Mouse (Mus musculus) CH12.LX (cell line): Measurements from ENCODE around the gene Ankrd10. TPM values are rescaled to one million over a fixed set of nuclear protein-coding genes. Genes with fewer than 3 reads are reported as not detected.

Source experiments
- DNase-seq: peaks from one replicate; pipeline ENCODE4 v3.0.0-alpha.2; 2013; ENCODE audit errors: extremely low read depth
- H3K27ac ChIP-seq: 2 replicates; pipeline ENCODE4 v1.5.1; 2012; ENCODE audit warnings: low read depth, mild to moderate bottlenecking, control low read depth, moderate library complexity; ENCODE audit not compliant: insufficient read depth
- H3K27me3 ChIP-seq: replicated peaks from 2 replicates; pipeline ENCODE3; 2012; ENCODE audit warnings: inconsistent platforms
- H3K36me3 ChIP-seq, 2 experiments: replicated peaks in 1 of 2; 2 replicates each; pipeline versions ENCODE3 to v1.6.1; 2012; ENCODE audit warnings: inconsistent platforms in 1 of 2, low read length in 1 of 2, mild to moderate bottlenecking in 1 of 2, mixed read lengths in 1 of 2, moderate library complexity in 1 of 2; ENCODE audit not compliant: control insufficient read depth in 1 of 2, insufficient read depth in 1 of 2
- H3K4me1 ChIP-seq, 2 experiments: 2 replicates each; pipeline ENCODE4 v1.6.1; 2012; ENCODE audit warnings: inconsistent platforms in 1 of 2, moderate library complexity in 1 of 2; ENCODE audit not compliant: insufficient read depth in 2 of 2, control insufficient read depth in 1 of 2
- H3K4me2 ChIP-seq: 2 replicates; pipeline ENCODE4 v1.6.1; 2012; ENCODE audit warnings: low read depth, mild to moderate bottlenecking, control low read depth; ENCODE audit not compliant: poor library complexity, insufficient read depth, severe bottlenecking
- H3K4me3 ChIP-seq, 3 experiments: fragments of 150-350 bp in 1 of 3; sonication (generic) in 1 of 3; replicated peaks in 1 of 3; 2 replicates each; pipeline versions ENCODE3 to v1.5.1; 2011 to 2012; ENCODE audit warnings: low read depth in 2 of 3, low read length in 2 of 3, mild to moderate bottlenecking in 2 of 3, moderate library complexity in 2 of 3, control low read depth in 1 of 3, improper control_type of control experiment in 1 of 3, inconsistent platforms in 1 of 3, mixed read lengths in 1 of 3; ENCODE audit not compliant: poor library complexity in 1 of 3
- H3K79me2 ChIP-seq: replicated peaks from 2 replicates; pipeline ENCODE4 v1.6.1; 2012; ENCODE audit warnings: mild to moderate bottlenecking, moderate library complexity; ENCODE audit not compliant: control insufficient read depth, poor library complexity, insufficient read depth, severe bottlenecking; ENCODE audit errors: extremely low read depth
- H3K9ac ChIP-seq: 2 replicates; pipeline ENCODE4 v1.6.1; 2012; ENCODE audit warnings: low read depth, mild to moderate bottlenecking, control low read depth, moderate library complexity; ENCODE audit not compliant: insufficient read depth
- H3K9me3 ChIP-seq: replicated peaks from 2 replicates; pipeline ENCODE3; 2012; ENCODE audit warnings: low read length, inconsistent platforms, mixed read lengths
- BHLHE40 ChIP-seq: IDR thresholded peaks from 2 replicates; pipeline ENCODE4 v1.6.1; 2011; ENCODE audit warnings: mild to moderate bottlenecking, low read depth, low read length, improper control_type of control experiment
- CHD1 ChIP-seq: IDR thresholded peaks from 2 replicates; pipeline ENCODE4 v1.6.1; 2012; ENCODE audit warnings: low read depth, low read length, improper control_type of control experiment, inconsistent platforms
- CHD2 ChIP-seq: IDR thresholded peaks from 2 replicates; pipeline ENCODE4 v1.6.1; 2011; ENCODE audit warnings: low read length, improper control_type of control experiment
- E2F4 ChIP-seq: IDR thresholded peaks from 2 replicates; pipeline ENCODE4 v1.6.1; 2011; ENCODE audit warnings: low read depth, low read length, improper control_type of control experiment; ENCODE audit not compliant: insufficient replicate concordance
- ELF1 ChIP-seq: IDR thresholded peaks from 2 replicates; pipeline ENCODE4 v1.6.1; 2014; ENCODE audit warnings: low read depth, mild to moderate bottlenecking, inconsistent platforms, low read length, improper control_type of control experiment
- EP300 ChIP-seq: IDR thresholded peaks from 2 replicates; pipeline ENCODE4 v1.6.1; 2011; ENCODE audit warnings: low read length, improper control_type of control experiment
- ETS1 ChIP-seq: conservative IDR thresholded peaks from 2 replicates; pipeline ENCODE4 v1.6.1; 2012; ENCODE audit warnings: low read depth, mild to moderate bottlenecking, inconsistent platforms, low read length, improper control_type of control experiment, moderate library complexity
- GABPA ChIP-seq: IDR thresholded peaks from 2 replicates; pipeline ENCODE4 v1.6.1; 2012; ENCODE audit warnings: low read depth, low read length, improper control_type of control experiment, inconsistent platforms; ENCODE audit not compliant: insufficient replicate concordance
- HCFC1 ChIP-seq: IDR thresholded peaks from 2 replicates; pipeline ENCODE4 v1.6.1; 2012; ENCODE audit warnings: low read depth, mild to moderate bottlenecking, inconsistent platforms, low read length, improper control_type of control experiment
- IRF4 ChIP-seq: IDR thresholded peaks from 2 replicates; pipeline ENCODE4 v1.6.1; 2014; ENCODE audit warnings: low read depth, mild to moderate bottlenecking, inconsistent platforms, low read length, improper control_type of control experiment
- JUN ChIP-seq: IDR thresholded peaks from 2 replicates; pipeline ENCODE4 v1.6.1; 2011; ENCODE audit warnings: low read depth, mild to moderate bottlenecking, low read length, improper control_type of control experiment, moderate library complexity; ENCODE audit not compliant: insufficient read depth
- JUND ChIP-seq: conservative IDR thresholded peaks from 2 replicates; pipeline ENCODE4 v1.6.1; 2011; ENCODE audit warnings: low read depth, low read length, improper control_type of control experiment
- KAT2A ChIP-seq: IDR thresholded peaks from 2 replicates; pipeline ENCODE4 v1.6.1; 2012; ENCODE audit warnings: low read length, improper control_type of control experiment, inconsistent platforms; ENCODE audit not compliant: insufficient replicate concordance
- MAX ChIP-seq: IDR thresholded peaks from 2 replicates; pipeline ENCODE4 v1.6.1; 2011; ENCODE audit warnings: low read length, improper control_type of control experiment
- MAZ ChIP-seq: IDR thresholded peaks from 2 replicates; pipeline ENCODE4 v1.6.1; 2012; ENCODE audit warnings: low read depth, mild to moderate bottlenecking, inconsistent platforms, low read length, improper control_type of control experiment, moderate library complexity
- MEF2A ChIP-seq: IDR thresholded peaks from 2 replicates; pipeline ENCODE4 v1.6.1; 2014; ENCODE audit warnings: low read depth, mild to moderate bottlenecking, inconsistent platforms, low read length, improper control_type of control experiment, borderline replicate concordance
- NELFE ChIP-seq: IDR thresholded peaks from 2 replicates; pipeline ENCODE4 v1.6.1; 2011; ENCODE audit warnings: low read depth, low read length, improper control_type of control experiment
- POLR2A ChIP-seq: IDR thresholded peaks from 2 replicates; pipeline ENCODE4 v1.6.1; 2011; ENCODE audit warnings: low read depth, mild to moderate bottlenecking, improper control_type of control experiment, low read length
- POLR2AphosphoS2 ChIP-seq: IDR thresholded peaks from 2 replicates; pipeline ENCODE4 v1.6.1; 2011; ENCODE audit warnings: low read depth, low read length, improper control_type of control experiment
- RAD21 ChIP-seq: IDR thresholded peaks from 2 replicates; pipeline ENCODE4 v1.6.1; 2011; ENCODE audit warnings: low read depth, mild to moderate bottlenecking, low read length, improper control_type of control experiment, moderate library complexity
- SMC3 ChIP-seq: IDR thresholded peaks from 2 replicates; pipeline ENCODE4 v1.6.1; 2011; ENCODE audit warnings: low read depth, low read length, improper control_type of control experiment
- TBP ChIP-seq: conservative IDR thresholded peaks from 2 replicates; pipeline ENCODE4 v1.6.1; 2011; ENCODE audit warnings: low read depth, low read length, improper control_type of control experiment
- TCF12 ChIP-seq: IDR thresholded peaks from 2 replicates; pipeline ENCODE4 v1.6.1; 2014; ENCODE audit warnings: low read depth, mild to moderate bottlenecking, inconsistent platforms, low read length, improper control_type of control experiment
- UBTF ChIP-seq: IDR thresholded peaks from 2 replicates; pipeline ENCODE4 v1.6.1; 2012; ENCODE audit warnings: low read depth, mild to moderate bottlenecking, inconsistent platforms, low read length, improper control_type of control experiment, moderate library complexity
- USF1 ChIP-seq: IDR thresholded peaks from 2 replicates; pipeline ENCODE4 v1.6.1; 2014; ENCODE audit warnings: low read depth, mild to moderate bottlenecking, inconsistent platforms, low read length, improper control_type of control experiment
- USF2 ChIP-seq: conservative IDR thresholded peaks from 2 replicates; pipeline ENCODE4 v1.6.1; 2011; ENCODE audit warnings: low read depth, low read length, improper control_type of control experiment
- ZC3H11A ChIP-seq: IDR thresholded peaks from 2 replicates; pipeline ENCODE4 v1.6.1; 2012; ENCODE audit warnings: low read depth, mild to moderate bottlenecking, inconsistent platforms, low read length, improper control_type of control experiment
- ZMIZ1 ChIP-seq: IDR thresholded peaks from 2 replicates; pipeline ENCODE4 v1.6.1; 2012; ENCODE audit warnings: low read depth, mild to moderate bottlenecking, inconsistent platforms, low read length, improper control_type of control experiment
- ZNF384 ChIP-seq: IDR thresholded peaks from 2 replicates; pipeline ENCODE4 v1.6.1; 2012; ENCODE audit warnings: low read depth, low read length, improper control_type of control experiment, inconsistent platforms
- dilution Hi-C: fragments of 300-500 bp; cut with MboI; formaldehyde crosslinking; loops from 2 replicates; pipeline ENCODE4 v1.14.3; 2020; ENCODE audit warnings: low sequenced_read_pairs; ENCODE audit not compliant: extremely low pct_unique_long_range_greater_than_20kb, extremely low pct_ligation_motif_present
- in situ Hi-C: fragments of 300-500 bp; cut with MboI; formaldehyde crosslinking; loops from 3 replicates; pipeline ENCODE4 v1.14.3; 2019; ENCODE audit warnings: low sequenced_read_pairs, low pct_ligation_motif_present, low pct_unique_long_range_greater_than_20kb, mixed read lengths
- polyA plus RNA-seq: library from polyadenylated mRNA; unstranded; fragments of >175 nt; gene quantifications from 2 replicates; pipeline ENCODE4 v1.2.1, GENCODE M21; 2012; ENCODE audit warnings: low read depth; ENCODE audit not compliant: insufficient read length
- total RNA-seq, 2 experiments: library from RNA; depleted of rRNA; stranded (reverse); fragments of 300-350 nt in 1 of 2; fragments of >200 nt in 1 of 2; gene quantifications; 2 replicates each; pipeline ENCODE4 v1.2.3; 2012 to 2014

The Ankrd10 gene
- total and polyA plus RNA-seq, 3 experiments = 36.9 to 46.9 (median 39.0) TPM

DNA sequence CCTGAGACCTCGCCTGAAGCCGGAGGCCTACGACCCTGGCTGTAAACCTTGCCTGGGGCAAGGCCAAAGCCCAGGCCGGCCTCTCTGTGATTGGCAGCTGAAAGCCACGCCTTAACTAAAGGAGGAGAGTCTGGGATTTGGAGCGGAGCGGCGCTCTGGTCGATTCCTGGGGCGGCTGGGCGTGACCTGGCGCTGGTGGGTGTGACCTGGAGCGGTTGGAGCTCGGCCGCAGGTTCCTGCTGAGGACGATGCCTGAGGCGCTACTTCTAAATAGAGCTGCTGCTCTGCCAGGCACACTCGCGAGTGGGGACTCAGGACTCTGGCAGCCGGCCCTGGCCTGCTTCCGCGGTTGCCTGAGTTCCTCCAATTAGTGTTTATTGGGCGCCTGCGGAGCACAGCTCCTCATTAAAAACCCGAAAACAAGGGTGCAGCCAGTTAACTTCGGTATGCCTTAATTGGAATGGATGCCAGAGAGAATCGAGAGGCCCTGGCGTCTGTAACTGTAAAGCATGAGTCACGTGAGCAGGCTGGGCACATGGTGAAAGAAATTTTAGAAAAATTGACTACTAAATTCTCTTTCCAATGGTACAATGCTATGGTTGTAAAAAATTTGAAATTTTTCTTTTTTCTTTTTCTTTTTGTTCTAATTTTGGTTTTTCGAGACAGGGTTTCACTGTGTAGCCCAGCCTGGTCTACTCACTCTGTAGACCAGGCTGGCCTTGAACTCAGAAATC, 934 bp upstream of the Ankrd10 start:
- in situ Hi-C loops = no loop called here
- Histone ChIP-seq H3K27me3 (no peaks in the 10 kb centered on the region), H3K27ac (no peak overlapping the region; the same call in 1 of the 2 replicates), H3K9me3 (no peaks in the 10 kb centered on the region), H3K4me3 (peak overlapping the region; percentile 37 to 98 (median 44))
- no peak for TF ChIP-seq ETS1
- TF ChIP-seq POLR2AphosphoS2 = 0 out of 2 replicates have a peak, but pooled peaks have one; percentile 8
- no peak for TF ChIP-seq NELFE
- peak; percentile 47 for TF ChIP-seq USF1
- TF ChIP-seq ZC3H11A = no peak
- TF ChIP-seq SMC3 = no peak
- no peak for TF ChIP-seq IRF4
- TF ChIP-seq USF2 = peak; percentile 35
- TF ChIP-seq KAT2A = no peak
- no peak for TF ChIP-seq TCF12
- no peak for TF ChIP-seq RAD21
- TF ChIP-seq GABPA = no peak
- no peak for TF ChIP-seq POLR2A
- no peak for TF ChIP-seq JUN
- TF ChIP-seq JUND = no peak
- no peak for TF ChIP-seq CHD1
- TF ChIP-seq BHLHE40 = peak; percentile 76
- no peak for TF ChIP-seq ZMIZ1
- TF ChIP-seq ZNF384 = no peak
- TF ChIP-seq, all 38 proteins: peak for 4
- dilution Hi-C loops = no loop called here
- H3K4me1 ChIP-seq = peaks cover 3 to 26% of the 10 kb centered on the region in 2 experiments; a peak in 3 of 4 replicates
- peak overlapping the region; percentile 34; the same call in 1 of the 2 replicates for H3K9ac ChIP-seq
- peak overlapping the region; percentile 72 for H3K4me2 ChIP-seq
- peaks cover 7 to 25% of the 10 kb centered on the region in 2 experiments for H3K36me3 ChIP-seq
- peaks cover 31% of the 10 kb centered on the region for H3K79me2 ChIP-seq
- peak; percentile 92 for DNase-seq

DNA sequence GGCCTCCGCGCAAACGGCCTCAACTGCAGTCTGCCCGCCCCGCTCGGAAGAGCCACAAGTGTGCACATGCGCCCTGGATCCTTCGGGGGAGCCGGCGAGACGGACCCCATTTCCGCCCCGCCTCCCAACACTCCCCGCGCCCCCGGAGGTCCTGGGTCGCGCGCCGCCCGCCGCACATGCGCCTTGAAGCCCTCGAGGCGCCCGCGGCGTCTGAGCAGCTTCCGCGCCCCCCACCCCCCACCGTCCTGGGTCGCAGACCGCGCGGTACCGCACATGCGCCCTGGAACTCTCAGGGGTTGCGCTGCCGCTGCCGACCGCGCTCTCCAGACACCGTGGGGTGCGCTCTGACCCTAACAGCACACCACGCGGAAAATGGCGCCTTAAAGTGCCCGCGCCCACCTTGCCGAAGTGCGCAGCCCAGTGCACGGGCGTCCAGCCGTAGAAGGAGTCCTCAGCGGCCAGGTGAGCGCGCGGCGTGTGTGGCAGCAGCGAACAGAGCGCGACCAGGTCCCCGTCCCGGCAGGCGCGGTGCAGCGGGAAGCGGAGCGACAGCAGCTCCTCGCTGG, 462 bp downstream of the Ankrd10 start:
- Histone ChIP-seq H3K36me3 (peaks cover 16 to 34% of the 10 kb centered on the region in 2 experiments), H3K27me3 (no peaks in the 10 kb centered on the region), H3K4me3 (peak overlapping the region; percentile 95 to 98 (median 97)), H3K79me2 (peaks cover 39% of the 10 kb centered on the region), H3K4me2 (0 out of 2 replicates have a peak overlapping the region, but pooled peaks have one; percentile 95), H3K9me3 (no peaks in the 10 kb centered on the region), H3K27ac (peak overlapping the region; percentile 93), H3K4me1 (peaks cover 2 to 28% of the 10 kb centered on the region in 2 experiments; a peak in 3 of 4 replicates), H3K9ac (peak overlapping the region; percentile 77)
- in situ Hi-C loops = no loop called here
- peak; percentile 86 for DNase-seq
- dilution Hi-C loops = no loop called here
- peak; percentile 66; the same call in 1 of the 2 replicates for TF ChIP-seq POLR2A
- TF ChIP-seq UBTF = no peak
- TF ChIP-seq HCFC1 = peak; percentile 65
- TF ChIP-seq CHD1 = no peak
- TF ChIP-seq JUND = no peak
- no peak for TF ChIP-seq POLR2AphosphoS2
- TF ChIP-seq TBP = no peak
- TF ChIP-seq CHD2 = peak; percentile 27; the same call in 1 of the 2 replicates
- no peak for TF ChIP-seq BHLHE40
- no peak for TF ChIP-seq RAD21
- peak; percentile 6; the same call in 1 of the 2 replicates for TF ChIP-seq MAX
- peak; percentile 17; the same call in 1 of the 2 replicates for TF ChIP-seq MEF2A
- TF ChIP-seq ZMIZ1 = no peak
- no peak for TF ChIP-seq USF2
- no peak for TF ChIP-seq MAZ
- TF ChIP-seq ELF1 = peak; percentile 90
- no peak for TF ChIP-seq EP300
- TF ChIP-seq E2F4 = no peak
- no peak for TF ChIP-seq USF1
- no peak for TF ChIP-seq TCF12
